Mouse (Mus musculus) stomach, postnatal 0 days (tissue): ENCODE data around the gene Clec11a. TPM values are rescaled to one million over a fixed set of nuclear protein-coding genes. Genes with fewer than 3 reads are reported as not detected.

Experiments used
- ATAC-seq: fragments of 200-750 bp; cut with Nextera tagmentation; 2 replicates; pipeline ENCODE4 v1.8.0; 2017; ENCODE audit not compliant: low FRiP score, low TSS enrichment
- DNase-seq: peaks from one replicate; pipeline ENCODE4 v3.0.0-alpha.2; 2016; ENCODE audit warnings: low spot score
- H3K27ac ChIP-seq: fragments of 300-500 bp; sonication (generic); replicated peaks from 2 replicates; pipeline ENCODE4 v1.5.1; 2014; ENCODE audit warnings: mild to moderate bottlenecking, control low read depth
- H3K27me3 ChIP-seq: fragments of 300-500 bp; sonication (generic); 2 replicates; pipeline ENCODE4 v1.6.1; 2014; ENCODE audit warnings: low read length; ENCODE audit not compliant: control insufficient read depth, insufficient read depth
- H3K36me3 ChIP-seq: fragments of 300-500 bp; sonication (generic); 2 replicates; pipeline ENCODE4 v1.6.1; 2014; ENCODE audit warnings: low read length, mixed read lengths; ENCODE audit not compliant: control insufficient read depth, insufficient read depth
- H3K4me1 ChIP-seq: fragments of 300-500 bp; sonication (generic); replicated peaks from 2 replicates; pipeline ENCODE4 v1.6.1; 2014; ENCODE audit warnings: antibody characterized with exemption; ENCODE audit not compliant: control insufficient read depth, insufficient read depth
- H3K4me2 ChIP-seq: fragments of 300-500 bp; sonication (generic); replicated peaks from 2 replicates; pipeline ENCODE4 v1.6.1; 2014; ENCODE audit warnings: low read depth, mild to moderate bottlenecking, control low read depth, moderate library complexity
- H3K4me3 ChIP-seq: fragments of 300-500 bp; sonication (generic); 2 replicates; pipeline ENCODE4 v1.5.1; 2014; ENCODE audit warnings: low read depth, low read length, control low read depth
- H3K9ac ChIP-seq: fragments of 300-500 bp; sonication (generic); 2 replicates; pipeline ENCODE4 v1.6.1; 2014; ENCODE audit warnings: mild to moderate bottlenecking, low read length, control low read depth, mixed read lengths
- H3K9me3 ChIP-seq: fragments of 300-500 bp; sonication (generic); 2 replicates; pipeline ENCODE4 v1.6.1; 2016; ENCODE audit warnings: low read length; ENCODE audit not compliant: control insufficient read depth
- CTCF ChIP-seq: IDR thresholded peaks from 2 replicates; pipeline ENCODE4 v1.5.1; 2016; ENCODE audit warnings: antibody characterized with exemption, low read depth, mild to moderate bottlenecking, moderate library complexity
- EP300 ChIP-seq: optimal IDR thresholded peaks from 2 replicates; pipeline ENCODE3; 2016; ENCODE audit warnings: antibody characterized with exemption
- WGBS: fragments of 180-500 bp; shearing (Covaris S2); extraction: QIAGEN DNeasy Blood & Tissue Kit; methylation state at CpG from one replicate; pipeline ENCODE4 v1.1.7; 2014; 5-methylcytosine and 5-hydroxymethylcytosine counted together
- polyA plus RNA-seq: library from polyadenylated mRNA; unstranded; fragments of >200 nt; fragmentation: Nextera tagmentation; extraction: Ambion mirVana; gene quantifications from 2 replicates; pipeline ENCODE4 v1.2.1, GENCODE M21; 2015

Gene Clec11a
- polyA plus RNA-seq, 1 experiment from 2014 or later, result 11.1 TPM

GRCm38 (mm10) chr7:44332336-44332735 is 25.6 kb upstream of the Clec11a start:
- no peak for ATAC-seq
- Histone ChIP-seq H3K27ac (no peak overlapping the region), H3K4me1 (no peaks in the 10 kb centered on the region), H3K27me3 (peaks cover 17% of the 10 kb centered on the region), H3K4me3 (no peak overlapping the region), H3K9me3 (no peaks in the 10 kb centered on the region), H3K36me3 (no peaks in the 10 kb centered on the region), H3K9ac (no peak overlapping the region), H3K4me2 (no peak overlapping the region)
- no peak for DNase-seq
- 57% methylated on average over 3 of the region's 3 CpGs for WGBS
- no peak for TF ChIP-seq EP300
- no peak for TF ChIP-seq CTCF

GRCm38 (mm10) chr7:44326614-44327013 is 19.9 kb upstream of the Clec11a start:
- Histone ChIP-seq H3K36me3 (no peaks in the 10 kb centered on the region), H3K4me1 (no peaks in the 10 kb centered on the region), H3K9ac (no peak overlapping the region), H3K9me3 (no peaks in the 10 kb centered on the region), H3K4me3 (no peak overlapping the region), H3K4me2 (no peak overlapping the region), H3K27ac (no peak overlapping the region), H3K27me3 (no peaks in the 10 kb centered on the region)
- DNase-seq (no peak), ATAC-seq (peak; percentile 32; the same call in 1 of the 2 replicates)
- TF ChIP-seq EP300, result no peak
- no peak for TF ChIP-seq CTCF
- whole genome bisulfite sequencing, result 46% methylated on average over 6 of the region's 6 CpGs

DNA sequence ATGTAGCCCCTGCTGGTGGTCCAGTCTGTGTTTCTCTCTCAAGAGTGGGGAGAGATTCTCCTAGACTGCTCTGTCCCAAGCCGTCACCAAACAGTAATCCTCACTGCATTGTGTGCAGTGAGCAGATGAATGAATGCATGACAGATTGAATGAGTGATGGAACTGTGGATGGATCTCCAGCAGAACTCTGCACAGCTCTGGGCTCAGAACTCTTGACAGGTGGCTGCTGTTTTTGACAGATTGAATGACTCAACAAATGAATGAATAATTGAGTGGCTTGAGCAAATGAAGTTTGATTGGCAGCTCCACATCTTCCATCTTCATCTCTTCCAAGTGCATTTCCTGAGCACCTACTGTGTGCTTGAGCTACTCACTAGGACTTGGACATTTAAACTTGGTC is 15.6 kb upstream of the Clec11a start:
- TF ChIP-seq CTCF, result no peak
- TF ChIP-seq EP300, result no peak
- Histone ChIP-seq H3K27me3 (no peaks in the 10 kb centered on the region), H3K9me3 (no peaks in the 10 kb centered on the region), H3K4me3 (no peak overlapping the region), H3K9ac (no peak overlapping the region), H3K4me1 (no peaks in the 10 kb centered on the region), H3K36me3 (no peaks in the 10 kb centered on the region), H3K4me2 (no peak overlapping the region), H3K27ac (no peak overlapping the region)
- DNase-seq (no peak), ATAC-seq (no peak)
- 79% methylated on average over 1 of the region's 1 CpGs for WGBS

DNA sequence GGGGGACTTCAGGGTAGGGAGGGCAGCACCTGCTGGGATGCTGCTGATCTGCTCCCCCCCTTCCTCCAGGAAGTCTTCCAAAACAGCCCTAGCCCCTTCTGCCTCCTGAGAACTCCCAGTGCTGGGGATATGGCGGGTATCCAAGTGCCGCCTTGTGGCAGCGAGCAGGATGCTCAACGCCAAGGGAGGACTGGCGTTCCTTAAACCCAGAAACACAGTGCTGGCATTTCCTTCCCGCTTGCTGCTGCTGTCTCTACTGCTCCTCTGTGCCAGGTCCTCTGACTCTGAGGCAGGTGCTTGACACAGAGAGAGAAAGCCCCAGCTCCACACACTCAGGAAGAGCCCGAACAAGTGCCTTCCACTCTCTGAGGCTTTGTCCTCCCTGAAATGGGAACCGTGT is 14.2 kb upstream of the Clec11a start:
- Histone ChIP-seq H3K4me1 (no peaks in the 10 kb centered on the region), H3K27ac (no peak overlapping the region), H3K4me2 (no peak overlapping the region), H3K36me3 (no peaks in the 10 kb centered on the region), H3K27me3 (no peaks in the 10 kb centered on the region), H3K4me3 (no peak overlapping the region), H3K9ac (no peak overlapping the region), H3K9me3 (no peaks in the 10 kb centered on the region)
- no peak for ATAC-seq
- no peak for TF ChIP-seq CTCF
- no peak for TF ChIP-seq EP300
- 40% methylated on average over 8 of the region's 8 CpGs for WGBS
- no peak for DNase-seq

DNA sequence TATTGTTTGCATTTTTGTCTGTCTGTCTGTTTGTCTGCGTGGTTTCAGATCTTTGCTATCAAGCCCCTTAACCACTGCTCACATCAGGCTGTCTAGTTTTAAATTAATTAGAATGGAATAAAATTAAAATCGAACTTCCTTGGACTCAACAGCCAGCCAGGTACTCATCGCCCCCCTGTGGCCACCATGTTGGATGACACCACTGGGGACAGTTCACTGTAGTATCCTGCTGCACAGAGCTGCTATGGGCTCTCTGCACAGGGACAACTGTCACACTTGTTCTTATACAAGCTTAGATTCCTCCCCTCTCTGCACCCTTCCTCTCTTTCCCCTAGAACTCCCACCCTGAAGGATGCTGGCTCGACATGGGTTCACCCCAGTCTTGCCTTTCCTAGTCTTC is 11.2 kb upstream of the Clec11a start:
- Histone ChIP-seq H3K4me2 (no peak overlapping the region), H3K9ac (no peak overlapping the region), H3K27me3 (no peaks in the 10 kb centered on the region), H3K9me3 (no peaks in the 10 kb centered on the region), H3K4me1 (no peaks in the 10 kb centered on the region), H3K27ac (no peak overlapping the region), H3K36me3 (no peaks in the 10 kb centered on the region), H3K4me3 (no peak overlapping the region)
- ATAC-seq, result no peak
- 28% methylated on average over 4 of the region's 4 CpGs for WGBS
- peak; percentile 41 for DNase-seq
- TF ChIP-seq CTCF (peak; percentile 75), EP300 (no peak)

DNA sequence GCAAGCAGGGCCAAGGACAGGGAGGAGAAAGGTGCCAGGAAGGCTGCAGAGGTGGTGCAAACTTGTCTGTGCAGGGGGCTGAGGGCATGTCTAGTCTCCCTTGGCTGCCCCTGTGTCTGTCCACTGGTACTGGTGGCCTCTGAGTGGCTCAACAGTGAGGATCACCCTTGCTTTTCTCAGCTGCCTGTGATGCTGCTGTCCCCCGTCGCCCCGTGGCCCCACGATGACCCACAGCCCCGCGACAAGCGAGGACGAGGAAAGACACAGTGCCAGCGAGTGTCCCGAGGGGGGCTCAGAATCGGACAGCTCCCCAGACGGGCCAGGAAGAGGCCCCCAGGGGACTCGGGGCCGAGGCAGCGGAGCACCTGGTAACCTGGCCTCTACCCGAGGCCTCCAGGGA is 5.8 kb upstream of the Clec11a start:
- no peak overlapping the region for H3K4me3 ChIP-seq
- no peak overlapping the region for H3K4me2 ChIP-seq
- no peak overlapping the region for H3K27ac ChIP-seq
- DNase-seq (no peak), ATAC-seq (no peak)
- no peaks in the 10 kb centered on the region for H3K36me3 ChIP-seq
- WGBS, result 65% methylated on average over 16 of the region's 16 CpGs
- TF ChIP-seq EP300, result no peak
- TF ChIP-seq CTCF, result no peak
- H3K27me3 ChIP-seq, result no peaks in the 10 kb centered on the region
- no peaks in the 10 kb centered on the region for H3K9me3 ChIP-seq
- no peak overlapping the region for H3K9ac ChIP-seq
- H3K4me1 ChIP-seq, result peaks cover 3% of the 10 kb centered on the region; the same call in 1 of the 2 replicates
